Mouse (Mus musculus) cerebellum, postnatal 36 days (tissue): ENCODE measurements around the gene Dnaja4.

ENCODE experiments used
- DNase-seq, 2 experiments: peaks; one replicate each; pipeline ENCODE4 v3.0.0; 2021 to 2022; ENCODE audit warnings: mixed read lengths in 2 of 2

Gene Dnaja4

GRCm38 (mm10) chr9:54700174-54700475 is 1.5 kb downstream of the Dnaja4 start:
- peak in 1 of 2 experiments; percentile 52 for DNase-seq

GRCm38 (mm10) chr9:54700746-54701145 is 2.1 kb downstream of the Dnaja4 start:
- DNase-seq, result no peak

GRCm38 (mm10) chr9:54702581-54702980 is 3.9 kb downstream of the Dnaja4 start:
- no peak for DNase-seq

GRCm38 (mm10) chr9:54704361-54704760 is 5.7 kb downstream of the Dnaja4 start:
- no peak for DNase-seq

- no peak for DNase-seq
These were observed 6.9 kb downstream of the Dnaja4 start for GRCm38 (mm10) chr9:54705561-54705960.

- peak in 1 of 2 experiments; percentile 28 for DNase-seq
These were observed 8.8 kb downstream of the Dnaja4 start for GRCm38 (mm10) chr9:54707288-54707999.

GRCm38 (mm10) chr9:54708085-54708484 is 9.4 kb downstream of the Dnaja4 start:
- DNase-seq, result no peak

GRCm38 (mm10) chr9:54715776-54716175 is 17.1 kb downstream of the Dnaja4 start:
- no peak for DNase-seq

GRCm38 (mm10) chr9:54717527-54717926 is 18.9 kb downstream of the Dnaja4 start:
- no peak for DNase-seq

- DNase-seq, result no peak
These were observed 23.5 kb downstream of the Dnaja4 start for GRCm38 (mm10) chr9:54722156-54722555.

- no peak for DNase-seq
These were observed 23.9 kb downstream of the Dnaja4 start for GRCm38 (mm10) chr9:54722596-54722995.

- no peak for DNase-seq
These were observed 27.6 kb downstream of the Dnaja4 start for GRCm38 (mm10) chr9:54726315-54726714.

- DNase-seq, result no peak
These were observed 33.4 kb downstream of the Dnaja4 start for GRCm38 (mm10) chr9:54732122-54732521.

GRCm38 (mm10) chr9:54733921-54734638 is 35.4 kb downstream of the Dnaja4 start, which contains the start of gene Wdr61:
TSS of gene Wdr61 (minus strand) at chr9:54734519.
- DNase-seq, result peak; percentile 97 to 98

- DNase-seq, result peak in 1 of 2 experiments; percentile 10
These were observed 36.1 kb downstream of the Dnaja4 start for GRCm38 (mm10) chr9:54734639-54735252.

GRCm38 (mm10) chr9:54736284-54736701 is 37.6 kb downstream of the Dnaja4 start:
- peak; percentile 19 to 30 for DNase-seq

- DNase-seq, result peak; percentile 16 to 24
These were observed 39.7 kb downstream of the Dnaja4 start for GRCm38 (mm10) chr9:54738376-54738775.

- DNase-seq, result no peak
These were observed 45.2 kb downstream of the Dnaja4 start for GRCm38 (mm10) chr9:54743891-54744290.

GRCm38 (mm10) chr9:54745740-54746370 is 47.2 kb downstream of the Dnaja4 start:
- DNase-seq, result no peak

GRCm38 (mm10) chr9:54750215-54750981 is 51.7 kb downstream of the Dnaja4 start:
- DNase-seq, result no peak

- DNase-seq, result no peak
These were observed 53.0 kb downstream of the Dnaja4 start for GRCm38 (mm10) chr9:54751684-54752083.

- no peak for DNase-seq
These were observed 53.7 kb downstream of the Dnaja4 start for GRCm38 (mm10) chr9:54752201-54752943.
